ENCODE assay signal across 29 mouse cellular contexts in the genomic region with DNA sequence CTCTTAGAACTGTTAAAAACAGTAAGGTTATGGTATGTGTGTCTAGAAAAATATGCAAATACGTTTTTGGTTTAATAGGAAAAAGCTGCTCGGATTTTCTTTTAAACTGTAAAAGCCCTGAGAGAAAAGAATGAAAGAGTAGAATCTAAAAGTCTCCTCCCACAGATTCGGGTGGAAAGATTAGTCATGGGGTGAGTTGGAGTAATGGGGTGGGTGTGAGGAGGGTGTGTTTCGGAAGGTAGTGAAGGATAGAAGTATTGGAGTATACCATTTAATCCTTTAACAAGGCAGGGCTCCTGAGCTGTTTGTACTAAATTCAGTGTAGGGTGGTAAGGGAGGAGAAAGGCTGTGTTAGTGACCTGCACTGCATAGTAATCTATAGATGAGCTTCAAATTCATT. TPM values are rescaled to one million over a fixed set of nuclear protein-coding genes. Genes with fewer than 3 reads are reported as not detected.
"Had no signal": no experiment of that assay in that cellular context is flagged by ENCODE, and none has a peak within 500 bp of the region (broad histone marks: within the 10 kb centered on the region; RNA-seq: fewer than 3 reads in every experiment).

No protein-coding gene starts in this region.

- H3K4me3 ChIP-seq: heart, adult 2 months; heart, embryonic 13.5 days; heart, embryonic 15.5 days; hindbrain, embryonic 13.5 days; hindbrain, embryonic 15.5 days; kidney, embryonic 15.5 days; layer of hippocampus, adult 2 months; left cerebral cortex, adult 2 months; limb, embryonic 10.5 days; limb, embryonic 12.5 days had no signal

- H3K27ac ChIP-seq: heart, adult 2 months; heart, embryonic 13.5 days; heart, embryonic 15.5 days; hindbrain, embryonic 13.5 days; hindbrain, embryonic 15.5 days; hindbrain, postnatal 0 days; kidney, embryonic 15.5 days; kidney, postnatal 0 days; layer of hippocampus, adult 2 months; left cerebral cortex, adult 2 months; limb, embryonic 10.5 days; limb, embryonic 12.5 days had no signal

- H3K27me3 ChIP-seq: heart, embryonic 13.5 days; heart, embryonic 15.5 days; hindbrain, embryonic 13.5 days; hindbrain, embryonic 15.5 days; kidney, embryonic 15.5 days; limb, embryonic 12.5 days had no signal

- H3K36me3 ChIP-seq: heart, embryonic 13.5 days; heart, embryonic 15.5 days; hindbrain, embryonic 13.5 days; hindbrain, embryonic 15.5 days; kidney, embryonic 15.5 days; limb, embryonic 10.5 days; limb, embryonic 12.5 days had no signal

- DNase-seq: gastrocnemius, postnatal 14 days; gastrocnemius, postnatal 36 days; heart, adult 11 months; heart, adult 2 months; heart, postnatal 14 days; heart, postnatal 36 days; kidney, adult 11 months; kidney, adult 2 months; kidney, adult 9 months; kidney, postnatal 25 days; kidney, postnatal 4 days; liver had no signal

- H3K4me2 ChIP-seq: heart, embryonic 11.5 days; heart, embryonic 13.5 days; heart, embryonic 15.5 days; hindbrain, embryonic 13.5 days; hindbrain, embryonic 15.5 days; kidney, embryonic 15.5 days; limb, embryonic 12.5 days; liver, embryonic 11.5 days had no signal

- H3K4me1 ChIP-seq: heart, embryonic 13.5 days; heart, embryonic 15.5 days; hindbrain, embryonic 13.5 days; hindbrain, embryonic 15.5 days; kidney, embryonic 15.5 days; limb, embryonic 10.5 days; limb, embryonic 12.5 days had no signal

- H3K9ac ChIP-seq: heart, embryonic 13.5 days; heart, embryonic 15.5 days; hindbrain, embryonic 13.5 days; hindbrain, embryonic 15.5 days; kidney, embryonic 15.5 days; limb, embryonic 12.5 days had no signal

- H3K9me3 ChIP-seq: heart, embryonic 13.5 days; heart, embryonic 15.5 days; hindbrain, embryonic 13.5 days; hindbrain, embryonic 15.5 days; kidney, embryonic 15.5 days; limb, embryonic 10.5 days; limb, embryonic 12.5 days had no signal

RNA-seq across cellular contexts. Expression of a gene that starts 9.0 kb away (rescaled TPM):
- total RNA-seq: gastrocnemius, adult 18-20 months; gastrocnemius, adult 8-10 months; gastrocnemius, postnatal 36 days; hematopoietic stem cell, adult 5-6 weeks had no signal

RNA-seq across cellular contexts. Expression of a gene that starts 28.5 kb away (rescaled TPM):
- total RNA-seq: gastrocnemius, adult 18-20 months; gastrocnemius, adult 8-10 months; gastrocnemius, postnatal 14 days; gastrocnemius, postnatal 36 days; heart, adult 2 months; heart, postnatal 14 days; heart, postnatal 36 days; hematopoietic stem cell, adult 5-6 weeks; hindbrain, postnatal 0 days had no signal
- polyA plus RNA-seq: gonadal fat pad, adult 2 months; heart, adult 2 months; kidney, adult 2 months had no signal
